Comparison of ENCODE assay signal across 24 mouse cellular contexts in the genomic region with DNA sequence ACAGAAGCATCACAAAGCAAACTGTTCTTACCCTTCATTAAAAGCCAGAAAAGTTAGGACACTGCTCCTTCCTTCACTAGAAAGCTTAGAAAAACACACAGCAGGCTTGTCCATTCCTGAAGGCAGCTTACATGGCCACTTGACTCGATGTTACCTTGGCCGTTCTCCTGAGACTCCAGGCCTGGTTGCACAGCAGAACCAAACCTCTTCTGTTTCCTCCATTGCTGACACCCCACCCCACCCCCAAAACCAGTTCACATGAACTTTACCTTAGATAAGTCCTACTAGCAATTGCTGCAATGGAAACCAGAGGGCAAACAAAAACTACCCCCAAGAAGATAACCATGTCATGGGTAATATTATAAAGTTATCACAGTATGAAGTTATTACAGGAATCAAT. TPM values are rescaled to one million over a fixed set of nuclear protein-coding genes. Genes with fewer than 3 reads are reported as not detected.
DNase-seq lines count a peak whose midpoint lies in the region; ATAC-seq and TF ChIP-seq lines count a peak whose summit lies in the region.
"Had no signal": no experiment of that assay in that cellular context is flagged by ENCODE, and none has a peak within 500 bp of the region (broad histone marks: within the 10 kb centered on the region; RNA-seq: fewer than 3 reads in every experiment).

No protein-coding gene starts in this region.

- H3K9ac ChIP-seq in kidney, embryonic 16.5 days (replicated peaks; ENCODE audit: low read length): no peak overlapping the region
- H3K9ac ChIP-seq: embryonic facial prominence, embryonic 15.5 days; hindbrain, embryonic 12.5 days; kidney, embryonic 15.5 days; liver, embryonic 12.5 days; lung, embryonic 15.5 days; neural tube, embryonic 15.5 days had no signal

- DNase-seq in heart, adult 11 months: peak; percentile 29
- DNase-seq in heart, adult 18-20 months: no peak
- DNase-seq in kidney, adult 2 months: no peak
- DNase-seq in adrenal gland, postnatal 10 days: peak; percentile 44
- peak; percentile 30 to 45 for DNase-seq in adrenal gland, postnatal 36 days
- DNase-seq in right cerebral cortex, postnatal 14 days: no peak
- no peak for DNase-seq in left cerebral cortex, postnatal 14 days (ENCODE audit: low spot score in 2 of 2)
- DNase-seq: B cell, adult 2 months; embryo, embryonic 11 days; thymus, postnatal 14 days had no signal

- no peak for TF ChIP-seq POLR2A in kidney, adult 2 months (IDR thresholded peaks at IDR 0.05; ENCODE audit: low read depth, low read length)

- H3K9me3 ChIP-seq in kidney, embryonic 16.5 days (ENCODE audit: low read length): no peaks in the 10 kb centered on the region
- H3K9me3 ChIP-seq: embryonic facial prominence, embryonic 15.5 days; G1E; hindbrain, embryonic 12.5 days; kidney, embryonic 15.5 days; liver, embryonic 12.5 days; lung, embryonic 15.5 days; neural tube, embryonic 15.5 days had no signal

- peaks cover 4% of the 10 kb centered on the region for H3K4me1 ChIP-seq in kidney, adult 2 months (ENCODE audit: control insufficient read depth, insufficient read depth, low read length)
- no peaks in the 10 kb centered on the region for H3K4me1 ChIP-seq in kidney, embryonic 16.5 days (ENCODE audit: insufficient read depth, low read length)
- H3K4me1 ChIP-seq: hindbrain, embryonic 12.5 days; liver, embryonic 12.5 days had no signal

- intact Hi-C loops in left cerebral cortex, postnatal 14 days (cut with DNase I): no loop called here

- no peak for ATAC-seq in kidney, embryonic 16.5 days (ENCODE audit: low FRiP score, low TSS enrichment)
- ATAC-seq: forebrain, embryonic 14.5 days; liver, embryonic 12.5 days had no signal

- no peak overlapping the region for H3K4me3 ChIP-seq in kidney, adult 2 months (ENCODE audit: insufficient read depth, low read depth, low read length)
- no peak overlapping the region for H3K4me3 ChIP-seq in kidney, embryonic 16.5 days (ENCODE audit: low read length)
- H3K4me3 ChIP-seq: embryonic facial prominence, embryonic 15.5 days; gastrocnemius, adult 2 months; hindbrain, embryonic 12.5 days; kidney, embryonic 15.5 days; liver, embryonic 12.5 days; lung, embryonic 15.5 days; neural tube, embryonic 15.5 days had no signal

- TF ChIP-seq CTCF in kidney, adult 2 months (conservative IDR thresholded peaks at IDR 0.05; ENCODE audit: insufficient read depth, insufficient read length, low read depth, low read length): no peak

- H3K36me3 ChIP-seq in kidney, adult 2 months (ENCODE audit: control insufficient read depth, insufficient read depth, low read length): no peaks in the 10 kb centered on the region
- peaks cover 6% of the 10 kb centered on the region; the same call in 1 of the 2 replicates for H3K36me3 ChIP-seq in kidney, embryonic 16.5 days (ENCODE audit: insufficient read depth, low read length)
- H3K36me3 ChIP-seq: G1E; liver, embryonic 12.5 days; lung, embryonic 15.5 days had no signal

- no peaks in the 10 kb centered on the region for H3K27me3 ChIP-seq in kidney, adult 2 months (replicated peaks; ENCODE audit: control insufficient read depth, insufficient read depth, low read length)
- H3K27me3 ChIP-seq in kidney, embryonic 16.5 days (ENCODE audit: insufficient read depth, low read length): no peaks in the 10 kb centered on the region
- H3K27me3 ChIP-seq: CH12.LX; embryonic facial prominence, embryonic 15.5 days; hindbrain, embryonic 12.5 days; kidney, embryonic 15.5 days; liver, embryonic 12.5 days; lung, embryonic 15.5 days; neural tube, embryonic 15.5 days; Patski had no signal

- 36% methylated on average over 2 of the region's 2 CpGs for WGBS in kidney, adult 2 months
- WGBS in kidney, embryonic 16.5 days: 76% methylated on average over 2 of the region's 2 CpGs

- H3K4me2 ChIP-seq in kidney, embryonic 16.5 days (replicated peaks; ENCODE audit: low read depth, low read length): no peak overlapping the region
- H3K4me2 ChIP-seq: embryonic facial prominence, embryonic 15.5 days; heart, embryonic 11.5 days; hindbrain, embryonic 12.5 days; kidney, embryonic 15.5 days; liver, embryonic 12.5 days; lung, embryonic 15.5 days; neural tube, embryonic 15.5 days had no signal

- H3K27ac ChIP-seq in kidney, adult 2 months (ENCODE audit: insufficient read depth, low read depth, low read length): peak overlapping the region; percentile 56; the same call in 1 of the 2 replicates
- H3K27ac ChIP-seq in kidney, embryonic 16.5 days (ENCODE audit: low read length): no peak overlapping the region
- H3K27ac ChIP-seq: hindbrain, embryonic 12.5 days; kidney, embryonic 15.5 days; liver, embryonic 12.5 days; macrophage had no signal

RNA-seq across cellular contexts. Expression of a gene that starts 25.1 kb away (rescaled TPM):
- 1 to 10 TPM; 4.8 to 5.9 TPM for total RNA-seq in heart, adult 18-20 months (2021)
- 6.2 and 7.3 TPM in 2 replicates for polyA plus RNA-seq in kidney, adult 2 months (2012; rRNA removed)
- polyA plus RNA-seq in kidney, embryonic 16.5 days (2015; fragmentation: Nextera tagmentation; extraction: Ambion mirVana): 9.2 and 9.8 TPM in 2 replicates
- 1 to 10 TPM; 6.4 to 7.0 TPM for total RNA-seq in adrenal gland, postnatal 10 days (2021)
- 1 to 10 TPM; 4.3 to 8.8 TPM for total RNA-seq in adrenal gland, postnatal 36 days (2021)
- total RNA-seq in left cerebral cortex, postnatal 14 days (2021): 10 to 100 TPM; 10.1 TPM
- total RNA-seq: CH12.LX had no signal
- polyA plus RNA-seq: G1E had no signal

RNA-seq across cellular contexts. Expression of a gene that starts 45.2 kb away (rescaled TPM):
- total RNA-seq in heart, adult 18-20 months (2021): 1 to 10 TPM; 2.1 to 2.8 TPM
- 0.83 and 1.7 TPM in 2 replicates for polyA plus RNA-seq in kidney, adult 2 months (2012; rRNA removed)
- polyA plus RNA-seq in kidney, embryonic 16.5 days (2015; fragmentation: Nextera tagmentation; extraction: Ambion mirVana): 0.59 and 0.76 TPM in 2 replicates
- total RNA-seq in adrenal gland, postnatal 10 days (2021): 1 to 10 TPM in 1 of 2 experiments, under 1 TPM in 1; 0.96 to 1.2 TPM
- under 1 TPM; 0.07 to 0.49 TPM for total RNA-seq in adrenal gland, postnatal 36 days (2021)
- 1 to 10 TPM; 9.4 to 9.5 TPM for total RNA-seq in left cerebral cortex, postnatal 14 days (2021)
- total RNA-seq: CH12.LX, G1E had no signal
- polyA plus RNA-seq: G1E, macrophage, Patski had no signal

Comparison
In these comparisons a context has a peak if more than half of its experiments do, and no peak if none do; other contexts are left out.
1. DNase-seq: peak in heart, adult 11 months (single experiment), adrenal gland, postnatal 10 days (single experiment) and adrenal gland, postnatal 36 days (2 of 2); none in heart, adult 18-20 months (0 of 2), kidney, adult 2 months (single experiment), right cerebral cortex, postnatal 14 days (single experiment) and left cerebral cortex, postnatal 14 days (0 of 2).